Mouse (Mus musculus) hindlimb bud, embryonic 11.5 days (tissue): ENCODE results near the gene Cyp2w1.

Source experiments
- DNase-seq: peaks from one replicate; pipeline ENCODE4 v3.0.0-alpha.2; 2012; ENCODE audit warnings: low read depth, low spot score; ENCODE audit errors: extremely low spot score

Gene Cyp2w1

DNA sequence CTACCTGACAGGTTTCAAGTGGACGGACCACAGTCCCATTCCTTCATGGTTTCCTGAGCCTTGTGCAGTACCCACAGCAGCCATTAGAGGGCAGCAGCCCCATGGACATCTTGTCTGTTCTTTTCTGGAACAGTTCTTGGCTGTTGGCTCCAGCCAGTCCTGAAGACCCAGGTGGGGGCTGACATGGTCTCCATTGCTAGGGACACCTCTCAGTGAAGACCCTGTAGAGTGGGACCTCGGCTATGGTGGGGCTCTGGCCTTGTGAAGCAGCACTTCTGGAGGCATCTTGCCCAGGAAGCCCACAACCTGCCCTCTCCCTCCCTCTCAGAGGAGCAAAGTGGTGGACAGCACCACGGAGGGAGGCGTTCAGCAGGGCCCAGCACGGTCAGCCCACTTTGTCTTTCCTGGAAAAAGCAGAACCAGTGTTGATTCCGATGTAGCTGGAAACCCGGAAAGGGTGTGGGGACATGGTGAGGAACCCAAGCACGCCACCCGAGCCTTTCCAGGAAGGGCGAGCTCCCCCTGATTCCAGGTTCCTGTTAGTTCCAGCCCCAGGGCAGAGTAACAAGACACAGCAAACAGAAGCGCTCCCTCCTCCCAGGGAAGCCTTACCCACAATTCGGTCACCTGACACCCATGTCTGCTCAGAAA, 12.0 kb downstream of the Cyp2w1 start:
- no peak for DNase-seq

DNA sequence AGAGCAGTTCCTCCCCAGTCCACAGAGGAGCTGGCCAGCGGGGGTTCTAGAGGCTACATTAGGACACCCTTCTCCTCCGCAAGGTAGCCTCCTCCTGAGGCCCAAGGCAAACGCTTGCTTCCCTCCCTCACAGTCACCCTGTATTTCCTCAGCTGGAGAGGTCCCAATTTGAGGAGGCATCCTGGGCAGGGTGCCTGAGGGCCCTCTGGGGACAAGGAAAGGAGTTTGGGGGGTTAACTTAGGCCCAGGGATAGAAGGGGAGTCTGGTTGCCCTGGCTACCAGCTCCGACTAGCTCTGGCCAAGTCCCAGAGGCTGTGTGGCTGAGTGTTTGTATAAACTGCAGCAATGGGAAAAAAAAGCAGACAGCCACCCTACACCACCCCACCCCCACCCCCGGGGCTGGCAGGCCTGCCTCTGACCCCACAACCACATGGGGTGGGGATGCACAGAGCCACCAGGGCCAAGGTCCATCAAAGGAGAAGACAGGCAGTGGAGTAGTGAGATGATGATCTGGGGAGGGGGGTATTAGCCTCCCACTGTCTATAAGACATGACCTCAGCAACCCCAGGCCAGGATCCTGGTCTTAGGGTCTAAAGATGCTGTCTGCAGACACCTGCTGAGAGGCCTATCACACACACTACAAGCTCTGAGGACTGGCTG, 12.6 kb downstream of the Cyp2w1 start:
- no peak for DNase-seq

DNA sequence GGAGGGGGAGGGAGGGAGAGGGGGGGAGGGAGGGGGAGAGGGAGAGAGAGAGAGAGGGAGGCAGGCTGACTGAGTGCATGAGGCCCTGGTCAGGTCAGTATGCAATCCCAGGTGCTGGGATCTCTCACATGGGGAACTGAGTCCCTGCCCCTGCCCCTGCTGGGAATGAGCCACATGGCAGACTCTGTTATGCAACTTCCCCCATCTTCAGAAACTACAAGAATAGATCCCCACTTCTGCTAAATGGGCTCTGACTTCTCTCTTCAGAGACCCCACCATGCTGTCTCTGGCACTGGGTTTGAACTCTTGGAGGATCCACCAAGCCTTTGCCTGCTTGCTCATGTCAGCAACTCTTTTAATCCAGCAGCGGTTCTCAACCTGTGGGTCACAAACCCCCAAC, 13.4 kb downstream of the Cyp2w1 start:
- DNase-seq = no peak

DNA sequence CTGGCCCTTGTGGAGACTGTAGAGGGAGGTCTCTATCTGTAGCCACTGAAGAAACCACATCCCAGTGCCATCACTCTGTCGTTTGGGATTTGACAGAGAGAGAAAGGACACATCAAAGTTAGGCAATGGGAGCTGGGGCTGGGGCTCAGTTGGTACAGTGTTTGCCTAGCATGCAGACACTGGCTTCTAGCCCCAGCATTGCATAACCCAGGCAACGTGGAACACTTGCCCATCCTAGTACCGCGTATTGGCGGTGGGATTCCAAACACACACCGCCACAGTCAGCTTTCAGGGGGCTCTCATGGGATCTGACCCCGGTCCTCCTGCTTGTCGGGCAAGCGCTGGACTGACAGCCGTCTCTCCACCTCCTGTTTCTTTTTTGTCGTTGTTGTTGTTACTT, 14.1 kb downstream of the Cyp2w1 start:
- no peak for DNase-seq

DNA sequence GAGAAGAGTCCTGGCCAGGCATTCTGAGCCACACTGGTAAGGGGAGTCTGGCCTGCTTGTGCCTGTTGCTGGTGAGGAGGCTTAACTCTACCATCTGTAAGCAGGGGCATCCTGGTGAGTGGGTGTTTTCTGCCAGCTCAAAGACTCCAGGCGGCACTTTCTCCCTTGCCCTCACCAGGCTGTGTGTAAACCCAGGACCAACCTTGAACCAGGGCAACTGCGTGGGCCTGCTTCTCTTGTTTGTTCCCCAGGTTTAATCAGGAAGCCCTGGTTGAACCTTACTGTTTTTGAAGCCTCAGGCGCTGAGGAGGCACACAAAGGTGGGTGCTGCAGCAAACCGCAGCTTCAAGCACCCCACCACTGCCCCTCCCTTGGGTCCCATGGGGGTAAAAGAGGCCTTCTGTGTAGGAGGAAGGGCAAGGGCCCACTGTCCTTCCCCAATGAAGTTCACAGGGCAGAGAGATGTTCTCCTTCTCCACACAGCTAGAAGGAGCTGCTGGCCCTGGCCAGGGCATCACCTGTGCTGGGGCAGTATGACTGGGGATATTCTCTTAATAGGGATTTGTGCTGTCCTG, 15.6 kb downstream of the Cyp2w1 start:
- DNase-seq = no peak

DNA sequence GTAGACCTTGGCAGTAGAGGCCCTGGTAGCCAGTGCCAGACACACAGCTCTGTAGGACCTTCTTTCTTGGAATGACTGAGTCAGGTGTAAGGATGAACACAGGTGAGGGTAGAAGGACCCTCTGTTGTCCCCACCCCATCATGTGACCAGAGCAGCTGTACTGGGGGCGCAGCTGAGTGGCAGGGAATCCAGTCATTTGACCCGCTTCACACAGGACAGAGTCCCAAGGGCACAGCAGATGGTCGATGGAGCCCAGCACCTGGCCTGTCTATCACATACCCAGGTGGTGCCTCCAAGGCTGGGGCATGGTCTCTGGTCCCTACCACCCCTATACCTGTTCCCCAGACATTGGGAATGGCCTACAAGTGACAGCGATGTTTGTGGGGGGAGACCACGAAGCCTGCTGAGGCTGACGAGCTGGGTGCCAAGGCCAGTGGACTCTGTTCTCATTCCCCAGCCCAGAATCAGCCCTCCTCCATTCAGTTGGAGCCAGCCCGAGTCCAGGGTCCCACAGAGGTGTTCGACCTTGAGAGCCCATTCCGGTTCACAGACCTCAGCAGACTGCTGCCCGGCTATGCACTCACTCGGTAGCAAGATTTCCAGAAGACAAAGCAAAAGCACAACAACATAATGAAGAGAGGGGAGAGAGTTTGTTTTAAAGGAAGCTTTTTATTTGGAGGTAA, 16.4 kb downstream of the Cyp2w1 start:
- DNase-seq = no peak

DNA sequence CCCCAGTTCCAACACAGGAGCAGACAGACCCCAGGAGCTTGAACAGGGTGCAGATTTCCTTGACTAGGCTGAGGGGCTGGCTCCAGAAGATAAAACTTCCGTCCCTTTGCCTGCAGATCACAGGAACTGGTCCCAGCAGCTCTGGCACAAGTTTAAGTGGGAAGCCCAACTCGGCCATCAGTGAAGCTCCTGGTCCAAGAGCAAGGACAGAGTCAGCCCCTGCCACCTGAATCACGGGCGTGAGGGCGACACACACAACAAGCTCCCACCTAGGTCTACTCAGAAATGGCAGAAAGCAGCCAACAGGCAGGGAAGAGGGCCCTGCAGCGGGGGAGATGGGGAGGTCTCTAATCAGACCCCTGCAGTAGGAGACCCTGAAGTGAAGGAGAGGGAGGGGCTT, 17.9 kb downstream of the Cyp2w1 start:
- no peak for DNase-seq

DNA sequence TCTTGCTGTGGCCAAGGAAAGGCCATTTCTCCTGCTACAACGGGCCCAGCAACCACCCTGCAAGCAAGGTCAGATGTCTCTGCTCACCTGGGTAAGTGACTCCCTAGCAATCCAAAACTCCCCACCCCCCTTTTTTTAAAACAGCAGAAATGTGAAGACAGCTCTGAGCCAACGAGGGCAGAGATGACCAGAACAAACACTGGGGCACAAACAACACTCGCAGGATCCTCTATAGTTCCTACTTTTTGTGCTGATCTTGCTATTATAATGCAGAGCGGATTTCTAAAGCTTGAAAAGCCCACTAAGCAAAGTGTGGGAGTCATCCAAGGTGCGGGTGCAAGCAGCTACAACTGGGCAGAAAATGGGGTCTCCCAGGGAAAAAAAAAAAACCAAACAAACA, 18.7 kb downstream of the Cyp2w1 start:
- DNase-seq = no peak

DNA sequence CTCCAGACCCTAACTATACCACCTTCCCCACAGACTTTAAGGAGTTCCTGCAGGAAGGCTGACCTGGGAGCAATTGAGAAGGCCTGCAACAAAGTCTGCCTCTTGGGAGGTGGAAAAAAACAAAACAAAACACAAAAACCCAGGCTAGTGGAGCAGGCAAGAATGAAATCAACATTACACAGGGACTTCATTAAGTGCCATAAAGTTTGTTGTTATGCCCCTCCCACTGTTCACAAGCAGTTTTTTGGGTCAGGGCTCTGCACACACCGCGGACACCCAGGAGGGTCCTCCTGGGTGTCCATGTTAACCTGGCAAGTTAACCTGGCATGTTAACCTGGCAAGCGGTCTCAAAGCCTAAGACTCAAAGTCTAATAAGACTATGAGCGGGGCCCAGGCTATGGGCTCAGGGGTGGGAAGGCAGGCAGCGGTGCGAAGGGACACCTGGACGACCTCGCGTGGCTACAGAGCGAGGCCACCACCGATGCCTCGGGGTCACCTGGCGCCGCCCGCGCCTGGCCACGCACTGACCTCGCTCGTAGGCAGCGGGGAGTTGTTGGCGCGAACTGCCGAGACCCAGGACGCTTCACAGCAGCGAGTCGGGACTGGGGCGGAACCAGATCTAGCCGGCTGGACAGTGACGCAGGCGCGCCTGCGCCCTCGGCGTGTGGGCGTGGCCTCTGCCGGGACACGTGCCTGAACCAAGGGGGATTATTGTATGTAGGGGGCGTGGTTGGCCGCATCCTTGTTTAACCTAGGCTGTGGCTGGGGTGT, 19.4 kb downstream of the Cyp2w1 start:
- peak; percentile 86 for DNase-seq

DNA sequence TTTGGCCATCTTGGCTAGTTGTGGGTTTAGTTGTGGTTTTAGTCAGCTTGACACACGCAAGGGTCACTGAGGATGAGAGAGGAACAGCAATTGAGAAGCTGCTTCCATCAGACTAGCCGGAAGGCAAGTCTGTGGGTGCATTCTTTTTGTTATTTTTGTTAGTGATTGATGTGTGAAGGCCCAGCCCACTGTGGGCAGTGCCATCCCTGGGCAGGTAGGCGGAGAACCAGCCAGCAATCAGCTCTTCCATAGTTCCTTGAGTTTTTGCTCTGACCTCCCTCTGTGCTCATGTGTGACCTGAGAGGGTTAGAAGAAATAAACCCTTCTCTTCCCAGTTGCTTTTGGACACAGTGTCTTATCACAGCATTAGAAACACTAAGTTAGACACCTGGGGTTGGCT, 20.7 kb downstream of the Cyp2w1 start:
- no peak for DNase-seq

DNA sequence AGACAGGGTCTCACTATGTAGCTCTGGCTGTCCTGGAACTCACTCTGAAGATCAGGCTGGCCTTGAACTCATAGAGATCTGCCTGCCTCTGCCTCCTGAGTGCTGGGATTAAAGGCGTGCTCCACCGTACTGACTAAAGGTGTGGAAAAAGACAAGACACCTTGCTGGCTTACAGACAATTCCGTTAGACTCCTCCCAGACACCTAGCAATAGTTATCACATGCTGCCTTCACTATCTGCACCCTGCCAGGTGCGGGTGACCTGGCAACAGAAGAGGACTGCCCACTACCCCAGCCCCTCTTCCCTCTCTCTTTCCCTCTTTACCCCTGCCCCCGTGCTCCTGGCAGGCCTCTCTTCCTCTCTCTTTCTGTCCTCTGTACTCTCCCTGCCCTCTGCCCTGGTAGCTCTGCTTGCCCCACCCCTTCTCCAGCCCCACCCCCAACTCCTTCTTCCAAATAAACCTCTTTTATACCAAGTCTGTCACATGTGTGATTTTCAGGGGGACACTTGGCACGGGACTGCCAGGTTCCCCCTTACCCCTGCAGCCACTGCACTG, 21.6 kb downstream of the Cyp2w1 start:
- no peak for DNase-seq

DNA sequence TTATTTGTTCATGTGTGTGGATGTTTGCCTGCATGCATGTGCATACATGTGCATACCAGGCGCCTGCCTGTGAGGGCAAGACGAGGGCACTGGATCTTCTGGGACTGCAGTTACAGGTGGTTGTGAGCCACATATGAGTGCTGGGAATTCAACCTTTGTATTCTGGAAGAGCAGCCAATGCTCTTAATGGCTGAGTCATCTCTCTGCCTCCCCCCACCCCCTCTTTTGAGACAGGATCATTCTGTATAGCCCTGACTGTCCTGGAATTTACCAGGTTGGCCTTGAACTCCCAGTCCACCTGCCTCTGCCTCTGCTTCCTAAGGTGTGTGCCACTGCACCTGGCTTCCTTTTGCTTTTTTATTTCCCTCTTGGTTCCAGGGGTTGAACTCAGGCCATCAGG, 22.4 kb downstream of the Cyp2w1 start:
- no peak for DNase-seq

DNA sequence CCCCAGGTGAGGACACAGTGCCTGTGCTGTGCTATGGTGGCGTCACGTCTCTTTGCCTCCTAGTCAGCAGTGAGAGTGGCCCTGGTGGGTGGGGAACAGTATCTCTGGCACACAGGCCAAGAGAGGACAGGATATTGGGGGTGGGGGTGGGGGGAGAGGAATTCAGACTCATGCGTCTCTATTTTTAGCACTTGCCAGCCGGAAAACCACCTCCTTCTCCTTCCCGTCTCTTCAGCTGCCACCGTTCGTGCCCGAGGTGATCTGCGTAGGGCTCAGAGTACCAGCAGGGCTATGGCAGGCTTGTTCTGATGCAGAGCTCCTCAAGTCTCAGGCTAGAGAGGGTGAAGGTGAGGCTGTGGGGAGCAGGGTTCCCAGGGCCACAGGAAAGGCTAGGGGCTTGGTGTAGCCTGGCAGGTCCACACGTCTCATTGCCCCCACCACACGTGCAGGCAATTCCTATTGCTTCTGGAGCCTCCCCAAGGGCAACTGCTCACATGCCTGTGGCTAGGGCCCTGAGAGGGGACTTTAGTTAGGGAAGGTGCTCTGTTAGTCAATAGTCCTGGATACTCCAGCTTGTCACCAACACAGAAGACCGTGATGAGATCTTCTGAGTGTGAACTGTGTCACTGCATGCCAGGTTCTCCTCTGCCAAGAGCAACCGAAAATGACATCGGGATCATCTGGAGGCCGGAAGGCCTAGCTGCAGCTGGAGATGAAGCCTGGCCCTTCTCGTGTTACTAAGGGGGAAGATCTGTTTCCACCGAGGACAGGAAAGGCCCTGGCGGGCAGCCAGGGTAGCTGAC, 25.3 kb downstream of the Cyp2w1 start, which contains the start of gene Gpr146:
Gpr146 (plus strand) TSS at position 230 of the 803 bp plus-strand sequence.
- DNase-seq = no peak

DNA sequence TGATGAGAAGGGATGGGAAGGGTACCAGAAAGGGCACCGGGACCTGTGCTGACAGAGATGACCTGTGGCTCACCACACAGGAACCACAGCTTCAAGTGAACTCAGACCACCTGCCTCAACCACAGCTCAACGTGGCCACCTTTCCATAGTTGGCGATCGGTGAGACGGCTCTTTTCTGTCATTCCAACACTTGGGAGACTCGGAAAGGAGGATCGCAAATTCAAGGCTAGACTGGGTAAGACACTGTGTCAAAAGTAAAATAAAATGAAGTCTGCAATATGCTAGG, 25.8 kb downstream of the Cyp2w1 start:
- DNase-seq = no peak

DNA sequence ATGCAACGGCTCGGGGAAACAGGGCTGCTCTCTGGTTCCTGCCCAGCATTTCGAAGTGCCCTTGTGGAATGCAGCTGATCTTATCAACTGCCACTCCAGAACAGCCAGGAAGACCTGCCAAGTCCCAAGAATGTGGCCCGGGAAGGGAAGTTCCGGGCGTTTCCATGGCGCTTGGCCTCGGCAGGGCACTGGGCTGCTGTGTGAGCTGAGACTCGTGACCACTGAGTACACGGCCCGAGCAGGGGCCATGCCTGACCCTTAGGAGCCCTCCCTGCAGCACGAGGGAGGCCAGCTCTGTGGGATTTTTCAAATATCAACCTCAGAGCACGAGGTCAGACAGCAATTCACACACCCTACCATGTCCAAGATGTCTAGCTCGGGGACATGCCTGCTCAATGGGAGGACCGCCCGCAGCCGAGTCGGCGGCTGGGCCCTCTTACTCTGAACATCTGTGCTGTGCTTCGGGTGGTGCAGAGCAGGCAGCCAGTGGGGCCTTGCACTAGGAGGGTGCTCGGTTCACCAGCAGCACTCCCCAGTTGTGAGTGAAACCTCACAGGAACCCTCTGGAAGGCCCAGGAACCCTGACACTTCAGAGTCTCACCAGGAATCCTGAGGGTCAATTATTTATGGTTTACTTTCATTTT, 26.7 kb downstream of the Cyp2w1 start:
- no peak for DNase-seq

DNA sequence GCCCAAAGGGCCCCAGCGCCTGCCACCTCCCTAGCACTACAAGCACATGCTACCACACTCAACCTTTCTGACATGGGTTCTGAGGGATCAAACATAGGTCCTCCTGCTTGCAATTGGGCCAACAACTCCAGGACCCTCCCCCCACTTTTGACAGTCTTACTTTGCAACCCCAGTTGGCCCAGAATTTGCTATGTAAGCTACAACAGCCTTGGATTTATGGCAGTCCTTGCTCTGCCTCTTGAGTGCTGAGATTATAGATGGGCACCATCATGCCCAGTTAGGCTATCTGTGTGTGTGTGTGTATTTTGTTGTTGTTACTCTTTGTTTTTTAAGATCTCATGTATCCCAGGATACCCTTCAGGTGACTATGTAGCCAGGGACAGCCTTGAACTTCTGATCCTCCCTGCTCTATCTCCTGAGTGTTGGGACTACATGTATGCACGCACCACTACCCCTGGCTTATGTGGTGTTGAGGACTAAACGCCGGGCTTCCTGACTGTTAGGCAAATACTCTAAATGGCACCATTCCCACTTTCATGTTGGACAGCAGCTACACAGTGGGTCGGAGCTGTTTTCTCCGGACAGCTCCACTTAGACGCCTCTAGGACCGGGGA, 27.5 kb downstream of the Cyp2w1 start:
- DNase-seq = no peak

DNA sequence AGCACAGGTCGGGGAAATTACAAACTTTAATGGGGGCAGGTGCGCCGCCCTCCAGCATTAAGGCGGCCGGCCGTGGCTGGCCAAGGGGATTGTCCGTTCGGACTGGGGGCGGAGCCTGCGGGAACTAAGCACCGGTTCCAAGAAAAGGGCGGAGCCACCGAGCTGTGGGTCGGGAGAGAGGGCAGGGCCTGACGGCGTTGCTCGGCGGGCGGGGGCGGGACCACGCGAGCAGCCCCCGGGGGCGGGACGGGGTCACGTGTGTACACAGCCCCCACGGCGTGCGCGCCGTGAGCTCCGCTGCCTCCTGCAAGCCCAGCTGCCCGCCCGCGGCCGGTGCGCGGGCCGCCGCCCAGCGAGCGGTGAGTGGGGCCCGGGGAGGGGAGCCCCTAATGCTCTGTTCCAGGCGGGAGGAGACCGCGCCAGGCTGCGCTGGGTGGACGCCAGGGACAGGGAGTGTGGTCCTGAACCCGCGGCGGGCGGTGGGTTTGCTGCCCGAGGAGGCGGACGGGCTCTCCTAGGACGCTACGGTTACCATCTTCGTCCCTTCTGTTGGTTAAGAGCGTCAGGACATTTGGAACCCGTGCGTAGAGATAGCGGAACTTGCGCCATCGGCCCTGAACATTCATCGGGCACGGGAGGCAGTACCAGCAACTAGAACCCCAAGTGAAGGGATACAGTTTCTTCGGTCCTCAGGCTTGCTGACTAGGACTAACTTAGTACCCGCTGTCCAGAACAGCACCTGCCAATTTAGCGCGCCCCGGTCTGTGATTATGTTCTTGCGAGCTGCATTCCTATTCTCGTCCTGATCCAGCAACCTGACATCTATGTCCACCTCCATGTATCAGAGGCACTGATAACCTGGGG, 28.2 kb downstream of the Cyp2w1 start:
- DNase-seq = peak; percentile 57
